Mouse (Mus musculus) T-helper 2 cell (primary cell): ENCODE data around the gene Dennd1a.

Source experiments
- in situ Hi-C: fragments of 300-600 bp; cut with MboI, MseI; formaldehyde crosslinking; loops from one replicate; pipeline ENCODE4 v1.15.1; 2025; ENCODE audit warnings: high pct_unique_total_duplicates

The Dennd1a gene

DNA sequence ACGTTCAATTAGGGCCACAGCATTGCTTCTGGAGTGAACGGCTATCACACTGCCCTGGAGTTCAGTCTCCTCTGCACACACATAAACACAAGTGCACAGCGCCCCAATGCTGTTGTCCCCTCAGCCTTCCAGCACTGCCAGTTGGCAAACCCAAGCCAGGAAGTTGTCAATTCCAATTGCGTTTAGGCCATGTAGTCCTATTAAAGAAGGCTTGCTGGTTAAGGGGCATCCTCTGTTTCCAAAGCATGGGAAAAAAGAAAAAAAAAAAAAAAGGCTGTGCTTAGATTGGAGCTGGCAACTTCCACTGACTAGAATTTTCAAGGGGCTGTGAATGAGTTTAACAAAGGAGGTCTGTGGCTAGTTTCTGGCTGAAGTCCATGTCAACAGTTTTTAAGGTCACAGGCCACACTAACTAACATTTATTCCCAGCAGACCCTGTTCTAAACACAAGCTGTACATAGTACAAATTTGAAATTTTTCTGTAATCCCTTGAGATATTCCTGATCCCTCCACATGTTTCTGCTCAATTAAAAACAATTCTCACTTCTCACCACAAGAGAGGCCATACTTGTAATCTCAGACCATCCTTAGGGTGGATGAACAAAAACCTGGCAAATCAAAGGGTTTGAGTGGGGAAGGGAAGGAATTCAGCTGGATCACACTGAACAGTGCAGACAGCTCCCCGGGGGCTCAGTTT is 175.4 kb downstream of the Dennd1a start:
- in situ Hi-C loops = no loop called here

DNA sequence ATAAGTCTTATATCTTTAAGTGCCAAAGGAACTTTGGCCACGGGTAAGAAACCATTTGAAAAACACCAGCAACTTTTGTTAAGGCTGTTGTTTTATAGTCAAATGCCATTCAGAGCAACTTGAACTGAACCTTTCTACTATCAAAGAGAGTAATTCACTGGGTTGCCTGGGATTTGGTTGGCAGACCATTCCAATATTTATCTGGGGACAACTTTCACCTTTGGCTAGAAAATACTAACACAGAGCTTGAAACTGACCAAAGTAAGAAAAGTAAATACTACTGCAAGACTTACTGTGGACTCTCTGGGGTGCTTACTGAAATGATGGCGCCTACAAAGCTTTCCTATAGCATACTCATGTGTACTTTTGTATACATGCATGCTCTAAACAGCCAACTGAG is 178.6 kb downstream of the Dennd1a start:
- in situ Hi-C loops = no loop called here

DNA sequence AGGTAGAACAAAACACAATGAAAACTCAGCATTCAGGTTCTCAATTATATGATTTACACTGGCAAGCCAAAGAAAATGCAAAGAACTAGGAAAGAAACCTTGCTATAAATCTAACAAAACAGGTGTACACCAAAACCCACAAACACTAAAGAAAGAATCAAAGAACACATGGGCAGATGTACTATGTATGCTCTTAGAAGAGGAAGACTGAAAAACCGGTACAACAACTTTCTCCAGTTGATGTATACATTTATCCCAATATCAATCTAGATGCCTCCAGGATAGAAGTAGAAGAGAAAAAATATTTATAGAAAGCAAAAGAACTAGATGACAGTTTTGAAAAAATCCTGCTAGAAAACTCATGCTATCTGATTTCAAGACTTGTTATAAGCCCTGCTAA is 184.5 kb downstream of the Dennd1a start:
- in situ Hi-C loops = no loop called here

DNA sequence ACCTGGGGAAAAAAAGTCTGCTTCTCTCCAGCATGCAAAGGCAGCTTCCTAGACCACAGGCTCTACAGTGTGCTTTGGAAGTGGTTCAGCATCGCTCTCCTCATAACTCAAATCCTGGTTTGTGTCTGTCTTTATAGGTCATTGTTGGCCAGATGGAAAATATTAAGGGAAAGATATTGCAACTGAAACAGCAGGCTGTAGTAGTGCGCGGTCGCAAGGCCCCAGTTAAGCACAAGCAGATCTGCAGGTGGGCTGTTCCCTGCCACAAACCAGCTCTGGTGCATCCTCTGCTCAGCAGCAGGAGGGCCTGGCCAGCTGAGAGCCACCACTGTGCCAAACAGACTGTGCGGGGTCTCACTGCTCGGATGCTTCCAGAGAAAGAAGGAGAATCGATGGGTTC is 186.9 kb downstream of the Dennd1a start:
- in situ Hi-C loops = no loop called here

DNA sequence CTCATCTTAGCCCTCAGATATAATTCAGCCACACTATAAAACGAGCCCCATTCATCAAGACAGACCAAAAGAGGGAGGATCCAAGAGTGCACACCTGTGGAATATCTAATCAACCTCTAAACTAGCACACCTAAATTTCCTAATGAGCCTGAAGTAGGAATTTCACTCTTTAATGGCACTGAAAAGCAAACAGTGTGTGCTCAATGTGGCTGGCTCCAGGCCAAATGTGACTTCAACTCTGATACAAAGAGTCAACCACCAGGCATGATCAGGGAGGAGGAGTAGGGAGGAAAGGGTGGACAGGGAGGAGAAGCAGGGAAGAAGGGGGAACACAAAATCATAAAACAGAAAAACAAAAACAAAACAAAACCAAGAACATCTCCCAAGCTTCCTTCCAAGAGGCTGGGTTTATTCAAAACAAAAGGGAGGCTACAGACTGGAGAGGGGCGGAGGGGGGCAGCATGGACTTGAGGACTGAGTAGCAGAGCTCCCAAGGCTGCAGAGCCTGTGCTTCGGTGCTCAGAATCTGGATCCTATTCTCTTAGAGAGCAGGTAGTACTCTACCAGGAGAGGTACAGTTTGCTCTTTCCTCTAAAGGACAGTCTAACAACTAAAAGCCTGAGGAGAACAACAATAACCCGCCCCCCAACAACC is 187.9 kb downstream of the Dennd1a start:
- in situ Hi-C loops = loop anchor here (10.0 to 25.0 kb wide), 2 partner anchors 184 to 763 kb away; no protein-coding TSS in a partner anchor

DNA sequence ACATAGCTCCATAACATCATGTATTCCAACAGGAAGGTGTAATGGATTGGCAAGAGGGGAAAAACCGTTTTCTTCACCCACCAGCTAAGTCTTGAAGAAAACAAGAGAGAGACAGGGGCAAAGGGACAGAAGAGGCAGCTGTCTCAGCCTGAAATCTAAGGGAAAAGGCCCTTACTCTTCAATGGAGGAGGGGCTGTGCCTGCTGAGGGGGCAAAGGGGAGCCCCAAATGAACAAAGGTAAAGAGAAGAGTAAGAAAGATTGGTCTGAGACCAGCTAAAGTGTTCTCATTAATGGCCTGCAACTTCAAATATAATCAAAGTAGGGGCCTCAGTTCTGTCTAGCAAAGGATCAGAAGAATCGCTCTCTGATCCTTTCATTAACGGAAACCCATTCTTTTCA is 189.7 kb downstream of the Dennd1a start:
- in situ Hi-C loops = loop anchor here (10.0 to 25.0 kb wide), 2 partner anchors 183 to 765 kb away; no protein-coding TSS in a partner anchor

DNA sequence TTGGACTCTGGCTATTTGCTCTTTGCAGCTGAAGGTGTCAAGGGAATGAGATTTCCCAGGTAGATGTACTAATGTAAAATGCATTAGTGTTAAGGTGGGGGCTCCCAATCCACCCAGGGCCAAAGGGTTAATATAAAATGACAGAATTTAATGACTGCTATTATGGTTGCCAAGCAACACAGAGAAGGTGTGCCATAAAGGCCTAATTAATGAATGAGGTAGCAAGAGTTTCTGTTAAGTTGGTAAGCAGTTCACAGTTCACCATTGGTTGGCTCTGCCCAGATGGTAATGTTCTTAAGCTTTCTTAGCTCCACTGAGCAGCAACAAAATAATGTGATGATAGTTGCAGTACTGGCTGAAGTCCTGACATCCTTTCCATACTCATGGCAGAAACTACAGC is 190.9 kb downstream of the Dennd1a start:
- in situ Hi-C loops = loop anchor here (10.0 to 25.0 kb wide), 2 partner anchors 182 to 766 kb away; no protein-coding TSS in a partner anchor

DNA sequence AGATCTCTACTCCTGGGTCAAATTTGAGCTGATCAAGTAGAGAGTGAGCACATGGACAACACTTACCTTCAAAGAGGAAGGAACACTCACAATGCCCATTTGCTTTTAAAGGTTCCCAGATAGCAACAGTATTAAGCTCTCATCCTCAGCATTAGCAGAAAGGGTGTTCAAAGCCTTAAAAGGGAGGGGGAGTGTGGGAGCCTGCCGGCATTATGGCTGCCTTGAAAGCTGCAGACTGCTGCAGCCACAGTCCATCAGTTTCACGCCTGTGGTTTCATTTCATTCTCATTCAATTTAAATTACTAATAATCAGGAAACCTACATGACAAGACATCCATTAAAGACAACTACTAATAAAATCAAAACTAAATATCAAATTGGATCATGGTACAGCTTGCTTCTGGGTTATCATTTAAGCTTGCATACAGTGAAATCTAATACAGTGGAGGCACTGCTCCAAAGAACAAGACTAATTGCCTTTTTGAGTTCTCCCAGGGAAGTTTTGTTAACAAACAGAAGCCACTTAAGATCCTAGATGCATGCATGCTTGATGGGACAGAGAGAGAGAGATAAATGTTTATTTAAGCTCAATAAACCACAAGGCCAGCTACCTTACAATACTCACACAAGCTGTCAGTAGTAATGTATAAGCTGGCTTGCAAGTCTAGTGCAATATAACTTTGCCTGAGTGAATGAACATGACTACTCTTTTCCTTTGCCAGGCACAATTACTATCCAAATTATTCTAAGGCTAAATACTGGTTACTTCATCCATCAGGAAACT is 192.6 kb downstream of the Dennd1a start:
- in situ Hi-C loops = loop anchor here (10.0 to 25.0 kb wide), 2 partner anchors 180 to 768 kb away; no protein-coding TSS in a partner anchor

DNA sequence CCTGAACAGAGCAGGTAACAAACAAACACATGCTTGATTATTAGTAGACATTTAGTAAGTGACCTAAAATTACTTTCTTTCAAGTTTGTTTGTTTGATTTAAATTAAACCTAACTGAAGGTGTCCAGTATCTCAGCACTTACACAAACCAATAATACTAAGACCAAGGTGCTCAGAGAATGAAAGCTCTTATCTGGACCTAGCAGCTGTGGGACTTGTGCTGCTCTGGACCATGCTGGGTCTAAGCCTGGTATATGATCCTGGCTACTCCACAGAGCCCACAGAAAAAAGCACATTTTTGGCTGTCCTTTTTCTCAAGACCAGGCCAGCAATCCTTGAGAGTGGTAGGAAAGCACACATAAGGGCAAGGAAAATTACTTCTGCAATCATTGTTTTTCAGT is 193.2 kb downstream of the Dennd1a start:
- in situ Hi-C loops = loop anchor here (10.0 to 25.0 kb wide), 2 partner anchors 179 to 768 kb away; no protein-coding TSS in a partner anchor

DNA sequence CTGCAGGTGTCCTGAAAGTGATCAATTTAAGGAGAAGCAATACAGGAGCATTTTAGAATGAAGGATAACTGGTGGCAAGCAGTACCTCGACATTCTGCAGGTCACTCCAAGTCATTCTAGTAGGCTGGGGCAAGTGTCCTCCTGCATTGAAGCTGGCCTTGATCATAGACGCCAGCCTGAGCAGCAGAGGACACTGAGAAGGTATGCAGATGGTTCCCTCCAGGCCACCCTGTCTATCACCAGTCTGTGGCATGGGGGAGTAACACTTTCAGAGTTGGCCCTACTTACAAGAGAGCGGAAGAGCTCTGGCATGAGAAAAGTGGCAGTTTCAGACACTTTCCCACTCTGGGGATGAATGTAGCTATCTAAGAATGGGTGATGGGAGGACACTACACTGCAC is 193.9 kb downstream of the Dennd1a start:
- in situ Hi-C loops = loop anchor here (10.0 to 25.0 kb wide), 2 partner anchors 178 to 769 kb away; no protein-coding TSS in a partner anchor

DNA sequence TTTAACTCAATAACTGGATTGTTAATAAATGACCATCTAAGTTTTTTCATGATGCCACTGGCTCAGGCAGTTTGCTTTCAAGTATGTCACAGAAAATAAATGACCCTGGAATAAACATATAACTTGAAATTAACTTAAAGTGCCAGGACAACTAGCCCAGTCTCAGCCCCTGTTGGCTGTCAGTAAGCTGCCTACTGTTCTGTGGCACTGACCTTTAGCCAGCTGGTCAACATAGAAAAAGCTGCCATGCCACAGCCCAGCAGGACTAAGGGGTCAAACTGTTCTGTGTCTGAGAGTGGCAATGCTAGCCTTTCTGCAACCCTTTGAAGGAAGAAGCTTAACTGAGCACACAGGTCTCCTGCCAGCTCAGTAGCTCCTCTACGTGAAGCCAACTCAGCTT is 198.8 kb downstream of the Dennd1a start:
- in situ Hi-C loops = loop anchor here (25.0 kb wide), 1 partner anchor 774 kb away; no protein-coding TSS in a partner anchor

DNA sequence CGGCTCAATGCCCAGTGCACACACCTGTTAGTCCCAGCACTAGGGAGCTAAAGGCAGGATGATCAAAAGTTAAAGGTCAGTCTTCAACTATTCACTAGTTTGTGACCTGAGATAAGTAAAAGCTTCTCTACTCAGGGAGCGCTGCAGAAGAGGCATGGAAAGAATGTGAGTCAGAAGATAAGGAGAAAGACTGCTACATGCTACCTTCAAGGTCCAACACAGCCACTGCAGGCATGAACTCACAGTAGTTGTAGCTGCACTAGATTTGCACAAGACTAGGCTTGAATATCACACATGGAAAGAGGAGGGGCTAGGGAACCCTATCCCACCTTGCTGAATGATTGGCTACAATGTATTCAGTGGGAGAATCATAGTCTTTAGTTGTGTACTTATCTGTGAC is 202.1 kb downstream of the Dennd1a start:
- in situ Hi-C loops = loop anchor here (25.0 kb wide), 1 partner anchor 777 kb away; no protein-coding TSS in a partner anchor

DNA sequence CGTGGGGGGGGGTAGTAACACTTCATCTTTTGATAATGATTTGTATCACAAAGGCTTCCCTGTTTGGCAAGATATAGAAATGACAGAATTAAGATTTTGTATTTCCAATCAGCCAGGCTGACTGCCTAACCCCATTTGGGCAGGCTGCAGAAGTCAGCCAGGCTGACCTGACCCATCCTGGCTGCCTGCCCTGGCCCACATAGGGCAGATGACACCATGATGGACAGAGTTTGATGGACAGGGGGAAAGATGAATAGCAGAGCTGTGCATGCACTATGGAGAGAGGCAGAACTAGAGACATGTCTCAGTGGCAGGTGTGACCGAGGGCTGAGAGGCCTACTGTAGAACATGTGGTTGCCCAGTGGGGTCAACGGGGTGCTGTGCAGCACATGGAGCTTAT is 203.9 kb downstream of the Dennd1a start:
- in situ Hi-C loops = loop anchor here (25.0 kb wide), 1 partner anchor 779 kb away; no protein-coding TSS in a partner anchor

DNA sequence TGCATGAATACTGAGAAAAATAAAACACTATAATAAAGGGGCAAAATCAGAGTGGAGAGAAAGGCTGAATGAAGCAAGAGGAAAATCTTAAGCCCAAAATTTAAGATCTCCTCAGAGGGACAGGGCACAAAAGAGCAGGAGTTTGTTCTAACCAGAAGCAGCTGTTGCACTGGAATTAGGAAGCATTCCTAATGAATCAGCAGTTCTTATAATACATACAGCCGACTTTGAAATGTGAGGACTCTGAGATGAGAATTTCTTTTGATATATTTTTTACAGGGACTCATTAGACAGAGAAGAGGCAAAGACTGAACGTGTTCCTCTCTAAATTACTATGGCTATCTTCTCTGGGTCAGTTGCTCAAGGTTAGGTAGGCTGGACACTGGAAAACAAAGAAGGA is 212.7 kb downstream of the Dennd1a start:
- in situ Hi-C loops = no loop called here

DNA sequence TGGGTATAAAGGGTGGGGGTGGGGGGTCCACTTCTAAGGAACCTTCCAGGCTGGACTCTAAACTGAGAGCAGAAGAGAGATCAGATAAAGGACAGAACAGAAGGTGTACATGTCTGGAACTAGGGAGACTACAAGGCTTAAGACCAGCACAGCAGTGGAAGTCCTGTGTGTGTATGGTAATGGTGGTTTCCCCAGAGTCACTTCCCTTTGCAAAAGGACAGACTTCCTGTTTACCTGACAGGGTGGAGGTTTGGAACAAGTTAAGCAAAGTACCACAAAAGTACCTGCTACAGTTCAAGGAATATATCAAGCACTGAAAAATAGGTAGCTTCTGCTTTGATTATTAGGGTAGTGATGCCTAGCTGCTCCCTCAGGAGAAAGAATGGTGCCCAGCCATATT is 215.1 kb downstream of the Dennd1a start:
- in situ Hi-C loops = no loop called here

DNA sequence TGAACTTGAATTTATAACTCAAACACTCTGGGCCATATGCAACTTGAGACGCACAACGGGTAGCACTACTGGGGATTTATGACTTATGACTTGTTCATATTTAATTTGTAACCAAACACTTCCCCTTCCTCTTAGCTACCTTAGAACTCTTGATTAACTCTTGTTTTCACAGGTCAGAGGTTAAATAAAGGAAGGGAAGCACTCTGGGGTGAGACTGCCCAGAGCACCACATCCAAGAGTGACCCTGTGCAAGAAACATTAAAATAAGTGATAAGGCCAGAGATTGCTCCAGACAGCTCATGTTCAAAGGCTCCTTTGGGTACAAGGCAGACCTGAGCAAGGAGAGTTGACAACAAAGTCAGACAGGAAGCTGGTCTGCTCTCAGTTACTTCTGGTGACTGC is 219.0 kb downstream of the Dennd1a start:
- in situ Hi-C loops = no loop called here

DNA sequence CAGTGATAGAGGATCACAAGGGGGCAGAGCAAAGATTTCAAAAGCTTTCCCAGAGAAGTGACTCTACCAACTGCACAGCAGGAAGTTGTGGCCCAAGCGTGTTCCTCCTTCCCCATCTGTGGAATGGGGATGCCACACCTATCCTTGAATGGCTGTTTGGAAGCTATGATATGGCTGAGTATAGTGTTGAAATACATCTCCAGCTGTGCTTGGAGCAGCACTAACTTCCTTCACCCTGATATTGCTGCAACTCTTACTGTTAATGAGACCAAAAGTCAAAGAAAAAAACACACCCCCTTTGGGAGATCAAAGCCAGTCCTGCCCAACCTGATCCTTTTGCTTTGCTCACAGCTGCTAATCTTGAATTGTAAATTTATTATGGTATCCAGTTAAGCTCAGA is 221.3 kb downstream of the Dennd1a start:
- in situ Hi-C loops = no loop called here

DNA sequence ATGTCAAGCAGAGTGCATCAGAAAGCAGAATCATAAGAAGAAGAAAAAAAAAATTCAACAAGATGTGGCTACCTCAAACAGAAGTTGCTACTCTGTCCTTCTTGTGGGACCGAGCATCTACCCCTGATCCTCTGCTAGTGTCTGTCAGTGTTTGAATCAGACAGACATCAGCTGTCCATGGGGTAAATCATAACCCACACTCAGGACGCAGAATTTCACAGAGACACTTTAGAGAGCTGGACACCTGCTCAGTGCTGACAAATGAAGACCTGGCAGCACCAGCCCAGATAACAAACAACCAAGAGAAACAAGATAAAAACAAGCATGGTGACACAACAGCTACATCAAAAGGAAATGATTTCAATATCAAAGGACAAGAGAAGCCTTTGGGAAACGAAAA is 222.9 kb downstream of the Dennd1a start:
- in situ Hi-C loops = no loop called here

DNA sequence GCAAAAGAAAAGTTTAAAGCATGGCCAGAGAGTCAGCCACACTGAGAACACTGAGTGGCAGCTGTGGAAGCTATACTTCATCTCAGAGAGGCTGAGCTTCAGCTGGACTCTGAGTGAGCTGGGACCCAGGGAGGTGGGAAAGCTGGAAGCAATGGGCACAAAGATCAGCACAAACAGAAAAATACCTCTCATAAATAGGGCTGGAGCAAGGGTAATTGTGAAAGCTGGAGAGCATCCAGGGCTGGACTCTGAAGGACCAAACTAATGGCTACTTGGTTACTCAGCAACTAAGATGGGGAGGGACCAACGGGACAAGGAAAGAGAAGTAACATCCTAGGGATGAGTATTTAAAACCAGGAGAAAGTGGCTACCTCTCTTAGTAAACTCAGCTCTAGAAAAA is 225.0 kb downstream of the Dennd1a start:
- in situ Hi-C loops = no loop called here

DNA sequence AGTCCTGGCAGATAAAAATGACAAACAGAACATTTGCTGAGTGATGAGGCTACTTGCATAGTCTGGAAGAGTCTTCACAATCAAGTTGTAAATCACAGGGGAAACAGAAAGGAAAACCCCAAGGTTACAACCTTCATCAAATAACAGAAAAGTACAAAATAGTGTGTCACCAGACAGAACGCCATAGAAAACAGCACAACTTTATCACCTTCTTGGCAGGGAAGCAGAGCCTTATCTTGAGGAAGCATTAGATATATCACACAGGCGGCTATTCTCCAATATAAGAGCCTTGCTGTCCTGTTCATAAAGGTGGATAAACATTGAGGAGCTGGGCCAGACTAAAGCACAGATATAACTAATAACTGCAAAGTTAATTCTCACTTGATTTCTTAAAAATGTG is 225.7 kb downstream of the Dennd1a start:
- in situ Hi-C loops = no loop called here

DNA sequence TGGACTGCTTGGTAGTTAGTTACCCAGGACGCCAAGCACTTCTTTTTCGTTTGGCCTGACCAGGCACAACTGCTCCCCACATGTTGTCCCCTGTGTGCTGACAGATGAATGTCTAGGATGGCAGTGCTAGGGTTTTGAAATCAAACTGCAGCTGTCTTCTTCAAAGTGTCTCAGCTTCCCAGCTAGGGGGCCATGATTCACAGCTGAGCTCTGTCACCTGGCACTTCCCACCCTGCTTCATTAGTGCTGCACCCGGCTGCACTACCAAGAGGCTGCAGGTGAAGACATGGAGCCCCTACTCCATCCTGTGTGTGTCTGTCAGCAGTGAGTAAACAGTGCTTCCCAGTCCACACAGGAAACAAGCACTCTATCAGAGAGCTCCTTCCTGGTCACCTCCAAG is 234.8 kb downstream of the Dennd1a start:
- in situ Hi-C loops = no loop called here

DNA sequence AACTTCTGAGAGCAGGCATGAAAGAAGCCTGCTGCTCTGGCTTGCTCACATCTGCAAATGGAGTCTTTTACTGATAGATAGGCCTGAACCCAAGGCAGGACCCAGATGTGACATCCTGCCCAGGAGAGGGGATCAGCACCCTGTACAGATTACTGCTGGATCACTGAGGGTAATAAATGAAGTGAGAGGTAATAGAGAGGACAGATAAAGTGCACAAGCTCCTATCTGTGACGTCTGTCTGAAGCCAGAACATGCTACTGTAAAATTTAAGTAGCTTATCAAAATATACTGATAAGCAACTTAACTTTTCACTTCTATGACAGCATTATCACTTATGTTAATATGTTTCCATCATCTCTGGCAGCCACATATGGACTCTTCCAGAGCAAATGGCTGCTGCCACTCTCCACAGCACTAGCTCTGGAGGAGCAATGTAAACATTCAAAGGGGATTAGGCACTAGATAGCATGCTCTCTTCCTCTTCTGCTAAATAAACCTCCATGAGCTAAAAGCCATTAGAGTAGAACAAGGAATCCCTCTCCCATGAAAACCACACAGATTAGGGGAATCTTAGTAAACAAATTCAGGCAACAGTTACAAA is 235.6 kb downstream of the Dennd1a start:
- in situ Hi-C loops = no loop called here
